Mouse (Mus musculus) lung, adult 2 months (tissue): ENCODE data around the gene Ica1.

Experiments used
- CTCF ChIP-seq: fragments of 200-500 bp; IDR thresholded peaks from 2 replicates; pipeline ENCODE4 v1.5.1; 2011; ENCODE audit warnings: mild to moderate bottlenecking, low read length, control low read depth; ENCODE audit not compliant: insufficient read depth
- POLR2A ChIP-seq: fragments of 200-500 bp; IDR thresholded peaks from 2 replicates; pipeline ENCODE4 v1.6.1; 2011; ENCODE audit warnings: low read depth, mild to moderate bottlenecking, control low read depth, low read length, borderline replicate concordance; ENCODE audit errors: extremely low read depth

GRCm38 (mm10) chr6:8650413-8650812, 127.9 kb downstream of the Ica1 start:
- TF ChIP-seq POLR2A = no peak
- no peak for TF ChIP-seq CTCF
